Mouse (Mus musculus): Measurements from ENCODE around the gene 1700016D06Rik. TPM values are rescaled to one million over a fixed set of nuclear protein-coding genes. Genes with fewer than 3 reads are reported as not detected.
"Not testable (repeated sequence)": the region's sequence is repeated elsewhere in the genome, so short reads cannot be mapped to it uniquely, and the experiment has no call there.

Gene 1700016D06Rik
- total RNA-seq, 2 experiments from 2014 or later: not detected

GRCm38 (mm10) chr8:11701428-11701827 is 565 bp upstream of the 1700016D06Rik start:
- no peak for DNase-seq

- DNase-seq: peak; percentile 54
These were observed 517 bp downstream of the 1700016D06Rik start for GRCm38 (mm10) chr8:11700060-11701032.

- DNase-seq: no peak
These were observed 1.3 kb downstream of the 1700016D06Rik start for GRCm38 (mm10) chr8:11699442-11700001.

GRCm38 (mm10) chr8:11697467-11697866 is 3.4 kb downstream of the 1700016D06Rik start:
- no peak for DNase-seq

- DNase-seq: no peak
These were observed 4.7 kb downstream of the 1700016D06Rik start for GRCm38 (mm10) chr8:11696176-11696575.

GRCm38 (mm10) chr8:11693972-11694371 is 6.9 kb downstream of the 1700016D06Rik start:
- no peak for DNase-seq

GRCm38 (mm10) chr8:11692455-11692854 is 8.4 kb downstream of the 1700016D06Rik start:
- no peak for DNase-seq

GRCm38 (mm10) chr8:11691761-11692160 is 9.1 kb downstream of the 1700016D06Rik start:
- DNase-seq: peak; percentile 81

- DNase-seq: no peak
These were observed 9.6 kb downstream of the 1700016D06Rik start for GRCm38 (mm10) chr8:11691284-11691683.

GRCm38 (mm10) chr8:11689945-11690344 is 10.9 kb downstream of the 1700016D06Rik start:
- peak; percentile 34 for DNase-seq

- DNase-seq: no peak
These were observed 13.6 kb downstream of the 1700016D06Rik start for GRCm38 (mm10) chr8:11687251-11687650.

GRCm38 (mm10) chr8:11684558-11684957 is 16.3 kb downstream of the 1700016D06Rik start:
- DNase-seq: no peak

- no peak for DNase-seq
These were observed 32.6 kb downstream of the 1700016D06Rik start for GRCm38 (mm10) chr8:11668308-11668707.

- DNase-seq: not testable (repeated sequence)
These were observed 34.7 kb downstream of the 1700016D06Rik start for GRCm38 (mm10) chr8:11666023-11666716.

GRCm38 (mm10) chr8:11661969-11662368 is 38.9 kb downstream of the 1700016D06Rik start:
- no peak for DNase-seq

GRCm38 (mm10) chr8:11650021-11650420 is 50.8 kb downstream of the 1700016D06Rik start:
- no peak for DNase-seq

GRCm38 (mm10) chr8:11643123-11643522 is 57.7 kb downstream of the 1700016D06Rik start:
- no peak for DNase-seq

GRCm38 (mm10) chr8:11640606-11641005 is 60.3 kb downstream of the 1700016D06Rik start:
- DNase-seq: no peak

GRCm38 (mm10) chr8:11637531-11637930 is 63.3 kb downstream of the 1700016D06Rik start:
- DNase-seq: no peak

- peak; percentile 88 for DNase-seq
These were observed 64.4 kb downstream of the 1700016D06Rik start for GRCm38 (mm10) chr8:11636324-11637057.

GRCm38 (mm10) chr8:11635611-11636081 is 65.2 kb downstream of the 1700016D06Rik start, which contains the start of gene Ankrd10:
Gene Ankrd10 (minus strand): TSS chr8:11635757.
- DNase-seq: peak; percentile 98

Data from gastrocnemius, postnatal 25 days (tissue).